Mouse (Mus musculus) spleen, postnatal 10 days (tissue): Measurements from ENCODE around the gene Rem2.

Experiments
- DNase-seq, 2 experiments: peaks; one replicate each; pipeline ENCODE4 v3.0.0; 2021 to 2022; ENCODE audit warnings: low spot score in 2 of 2

Gene Rem2

DNA sequence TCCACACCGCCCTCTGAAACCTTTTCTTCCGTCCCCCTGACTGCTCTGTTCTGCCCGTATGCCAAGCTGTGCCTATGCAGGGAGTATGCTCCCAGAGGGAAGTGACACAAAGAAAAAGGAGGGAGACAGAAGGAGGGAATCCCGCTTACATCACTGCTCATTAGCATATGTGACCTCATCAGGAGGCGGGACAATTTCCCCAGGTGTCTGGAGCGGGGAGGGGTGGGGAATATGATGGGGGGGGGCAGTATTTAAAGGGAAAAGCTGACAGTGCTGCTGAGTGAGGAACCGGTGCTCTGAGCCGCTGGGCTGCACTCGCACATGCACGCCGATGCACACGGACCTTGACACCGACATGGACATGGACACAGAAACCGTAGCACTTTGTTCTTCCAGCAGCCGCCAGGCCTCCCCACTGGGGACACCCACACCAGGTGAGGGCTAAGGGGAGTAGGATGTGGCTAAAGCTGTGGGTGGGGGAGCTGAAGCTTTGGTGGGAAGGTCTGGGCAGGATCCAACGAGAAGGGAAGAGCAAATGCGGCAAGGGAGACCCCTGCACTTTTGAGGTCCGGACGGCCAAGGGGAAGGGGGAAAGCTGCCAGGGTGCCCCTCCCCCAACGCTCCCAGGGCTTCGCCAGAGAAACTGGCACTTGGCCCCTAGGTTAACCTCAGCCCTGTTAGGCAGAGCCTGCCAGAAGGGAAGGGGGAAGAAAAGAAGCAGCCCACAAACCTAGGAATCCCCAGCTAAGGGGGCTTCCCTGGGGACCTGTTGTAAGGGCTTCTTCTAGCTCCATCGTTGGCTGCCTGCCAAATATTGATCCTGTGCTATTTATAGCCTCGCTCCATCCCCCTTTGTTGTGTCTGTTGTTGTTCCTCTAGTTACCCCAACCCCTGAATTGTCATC lies at the start of gene Rem2:
Rem2 (plus strand) TSS at position 160 of the 904 bp plus-strand sequence.
- no peak for DNase-seq

DNA sequence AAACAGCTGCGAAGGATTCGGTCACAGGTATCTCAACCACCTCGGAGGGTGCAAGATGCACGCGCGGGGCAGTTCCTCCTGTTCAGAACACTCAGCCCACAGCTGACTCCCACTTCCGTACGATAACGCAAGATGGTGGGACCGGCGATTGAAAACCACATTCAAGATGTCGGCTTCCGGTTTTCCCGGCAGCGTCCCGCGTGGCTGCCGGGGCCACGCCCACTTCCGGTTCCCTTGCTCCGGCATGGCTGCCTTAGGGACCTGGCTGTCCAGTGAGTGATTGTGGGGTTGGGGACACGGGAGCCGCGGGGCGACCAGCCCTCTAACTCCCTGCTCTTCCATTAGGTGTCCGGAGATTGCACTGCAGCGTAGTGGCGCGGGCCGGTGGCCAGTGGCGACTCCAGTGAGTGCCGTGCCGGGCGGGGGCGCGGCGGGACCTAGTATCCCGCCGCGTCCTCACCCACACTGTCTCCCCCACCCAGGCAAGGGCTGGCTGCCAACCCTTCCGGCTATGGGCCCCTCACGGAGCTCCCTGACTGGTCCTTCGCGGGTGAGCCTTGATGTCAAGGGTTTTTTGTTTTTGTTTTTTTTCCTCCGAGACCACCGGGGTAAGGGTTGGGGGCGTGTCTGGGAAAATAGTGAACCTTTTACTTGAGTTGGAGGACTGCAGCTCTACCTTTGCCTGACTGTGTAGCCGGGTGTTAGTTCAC lies 49.1 kb upstream of the Rem2 start, which contains the start of gene Mrpl52:
Mrpl52 (plus strand) TSS at position 221 of the 710 bp plus-strand sequence.
- peak; percentile 87 to 91 for DNase-seq

DNA sequence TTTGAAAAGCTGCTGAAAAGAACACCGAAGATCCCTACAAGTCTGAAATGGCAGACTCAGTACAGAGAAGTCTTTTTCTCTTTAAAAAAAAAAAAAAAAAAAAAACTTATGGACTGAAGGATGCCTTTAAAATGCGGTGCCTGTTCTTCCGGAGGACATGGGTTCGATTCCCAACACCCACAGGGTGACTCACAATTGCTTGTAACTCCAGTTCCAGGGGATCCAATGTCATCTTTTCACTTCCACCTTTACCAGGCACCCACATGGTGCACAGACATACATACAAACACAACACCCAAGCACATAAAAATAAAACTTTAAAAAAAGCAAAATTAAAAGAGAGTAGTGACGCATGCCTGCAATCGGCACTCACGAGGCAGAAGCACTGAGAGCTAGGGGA lies 48.2 kb upstream of the Rem2 start:
- no peak for DNase-seq

DNA sequence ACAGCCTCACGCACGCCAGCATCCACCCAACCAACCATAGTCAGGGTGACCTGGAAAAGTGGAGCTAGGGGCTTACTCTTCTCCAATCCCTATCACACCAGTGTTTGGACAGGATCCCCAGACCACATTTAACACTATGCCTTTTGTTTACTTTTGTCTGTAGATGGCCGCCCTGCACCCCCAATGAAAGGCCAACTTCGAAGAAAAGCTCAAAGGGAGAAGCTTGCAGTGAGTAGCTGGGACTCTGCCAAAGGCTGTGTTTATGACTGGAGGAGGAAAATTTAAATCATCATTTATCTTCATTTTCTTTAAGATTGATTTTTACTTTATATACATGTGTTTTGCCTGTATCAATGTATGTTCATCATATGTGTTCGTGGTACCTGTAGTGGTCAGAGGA lies 47.5 kb upstream of the Rem2 start:
- DNase-seq: no peak

DNA sequence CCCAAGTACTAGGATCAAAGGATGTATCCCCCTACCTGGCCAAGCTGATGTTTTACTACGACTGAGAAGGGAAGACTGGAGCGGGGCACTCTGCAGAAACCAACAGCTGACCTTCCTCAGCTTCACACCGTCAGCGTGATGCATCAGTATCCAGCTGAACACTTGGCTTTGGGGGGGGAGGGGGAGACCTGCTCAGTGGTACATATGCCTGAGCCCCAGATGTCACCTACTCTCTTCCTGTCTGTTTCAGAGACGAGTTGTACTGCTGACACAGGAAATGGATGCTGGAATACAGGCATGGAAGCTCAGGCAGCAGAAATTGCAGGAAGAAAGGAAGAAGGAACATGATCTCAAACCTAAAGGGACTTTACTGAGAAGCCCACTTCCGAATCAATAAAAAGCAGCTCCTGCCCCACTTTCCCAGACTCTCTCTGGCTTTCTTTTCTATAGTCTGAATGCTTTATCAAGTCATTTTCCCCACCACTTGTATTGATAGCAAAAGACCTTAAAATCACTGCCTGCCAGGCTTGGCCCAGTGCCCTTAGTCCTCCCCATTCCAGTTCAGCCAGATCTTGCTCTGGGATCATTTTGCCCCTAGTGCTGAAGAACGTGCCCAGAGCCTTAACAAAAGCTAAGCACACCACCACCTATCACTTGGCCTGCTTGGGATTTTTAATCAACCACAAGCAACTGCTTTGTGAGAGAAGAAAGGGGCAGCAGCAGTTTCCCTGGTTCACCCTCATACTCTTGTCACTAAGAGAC lies 46.4 kb upstream of the Rem2 start:
- DNase-seq: no peak

DNA sequence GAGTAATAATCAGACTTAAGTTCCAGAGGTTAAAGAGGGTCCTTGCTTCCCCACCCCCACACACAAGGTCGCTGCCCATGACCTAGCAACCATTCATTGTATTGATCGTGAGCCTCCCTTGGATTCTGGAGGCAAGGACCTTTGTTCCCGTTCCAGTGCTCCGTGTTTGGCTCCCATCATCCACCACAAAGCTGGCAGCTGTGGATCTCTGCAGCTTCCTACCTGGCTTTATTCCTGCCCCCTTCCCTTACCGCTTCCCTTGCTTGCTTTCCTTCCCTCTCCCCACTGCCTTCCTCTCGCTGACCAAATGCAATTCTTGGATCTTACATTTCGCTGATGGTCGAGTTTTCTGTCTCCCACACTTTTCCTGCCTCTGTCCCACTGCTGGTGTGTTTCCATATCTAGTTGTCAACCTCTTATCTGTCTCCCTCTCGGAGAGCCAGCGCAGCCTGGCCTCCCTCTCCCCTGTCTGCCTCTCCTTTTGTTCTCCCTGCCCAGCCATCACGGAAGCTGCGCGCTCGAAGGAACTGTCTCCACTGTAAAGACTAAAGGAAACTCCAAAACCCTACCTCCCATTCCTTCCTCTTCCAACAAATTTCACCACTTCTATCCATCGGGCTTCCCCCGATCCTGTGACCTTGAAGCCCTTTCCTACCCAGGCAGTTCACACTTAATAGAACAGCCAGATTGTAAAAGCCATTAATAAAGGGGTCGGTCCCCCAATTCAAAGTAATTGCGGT lies 45.3 kb upstream of the Rem2 start:
- DNase-seq: no peak

DNA sequence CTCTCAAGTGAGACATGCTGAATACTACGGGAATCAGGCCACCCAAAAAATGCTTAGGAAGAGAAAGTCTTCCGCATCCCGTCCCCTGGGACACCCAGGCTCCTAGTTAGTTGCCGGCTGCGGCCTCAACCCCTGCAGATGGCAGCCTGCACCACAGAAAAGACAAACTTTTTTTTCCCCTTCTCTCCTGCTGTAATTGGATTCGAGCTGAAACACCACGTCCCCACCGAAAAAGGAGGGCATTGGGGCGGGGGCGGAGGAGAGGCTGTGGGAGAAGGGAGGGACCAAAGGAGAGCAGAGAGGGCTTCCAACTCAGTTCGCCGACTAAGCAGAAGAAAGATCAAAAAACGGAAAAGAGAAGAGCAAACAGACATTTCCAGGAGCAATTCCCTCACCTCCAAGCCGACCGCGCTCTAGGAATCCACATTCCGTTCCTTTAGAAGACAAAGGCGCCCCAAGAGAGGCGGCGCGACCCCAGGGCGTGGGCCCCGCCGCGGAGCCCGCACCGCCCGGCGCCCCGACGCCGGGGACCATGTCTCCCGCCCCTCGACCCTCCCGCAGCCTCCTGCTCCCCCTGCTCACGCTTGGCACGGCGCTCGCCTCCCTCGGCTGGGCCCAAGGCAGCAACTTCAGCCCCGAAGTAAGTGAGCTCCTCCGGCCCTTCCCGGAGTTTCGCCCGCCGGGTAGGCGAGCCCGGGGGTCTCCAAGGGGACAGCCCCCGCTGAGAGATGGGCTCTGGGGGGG lies 44.4 kb upstream of the Rem2 start, which contains the start of gene Mmp14:
Mmp14 (plus strand) TSS at position 279 of the 744 bp plus-strand sequence.
- peak in 1 of 2 experiments; percentile 58 for DNase-seq

DNA sequence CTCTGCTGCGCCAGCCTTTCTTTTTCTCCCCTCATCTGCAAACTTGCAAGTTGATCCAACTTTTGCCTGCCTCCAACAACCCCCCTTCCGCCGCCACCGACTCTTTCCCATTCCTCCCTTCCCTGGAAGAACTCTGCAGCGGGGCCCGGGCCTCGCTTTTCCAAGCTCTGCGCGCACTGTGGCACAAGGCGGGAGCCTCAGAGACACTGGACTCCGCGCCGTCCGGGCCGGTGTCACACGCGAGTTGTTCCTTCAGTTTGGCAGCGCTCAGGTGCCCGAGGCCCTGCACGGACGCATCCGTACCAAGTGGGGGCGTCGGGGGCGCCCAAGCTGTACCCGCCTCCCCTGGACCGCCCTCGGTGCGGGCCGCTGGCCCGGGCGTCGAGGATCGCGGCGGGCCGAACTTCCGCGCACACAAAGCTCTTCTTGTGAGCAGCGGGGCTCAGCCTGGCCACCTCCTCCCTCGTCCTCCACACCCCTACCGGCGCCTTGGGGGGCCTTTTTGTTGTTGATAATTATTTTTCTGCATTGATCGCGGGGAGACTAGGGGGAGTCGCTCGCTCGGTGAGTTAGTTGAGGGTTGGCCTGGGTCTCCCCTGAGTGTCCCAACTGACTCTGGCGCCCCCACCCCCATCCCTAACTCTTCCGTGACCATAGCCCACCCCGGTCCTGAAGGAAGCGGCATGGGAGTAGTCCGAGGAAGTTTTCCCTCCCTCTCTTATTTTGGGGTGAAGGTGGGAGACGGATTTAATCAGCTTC lies 43.6 kb upstream of the Rem2 start:
- peak; percentile 65 to 70 for DNase-seq

DNA sequence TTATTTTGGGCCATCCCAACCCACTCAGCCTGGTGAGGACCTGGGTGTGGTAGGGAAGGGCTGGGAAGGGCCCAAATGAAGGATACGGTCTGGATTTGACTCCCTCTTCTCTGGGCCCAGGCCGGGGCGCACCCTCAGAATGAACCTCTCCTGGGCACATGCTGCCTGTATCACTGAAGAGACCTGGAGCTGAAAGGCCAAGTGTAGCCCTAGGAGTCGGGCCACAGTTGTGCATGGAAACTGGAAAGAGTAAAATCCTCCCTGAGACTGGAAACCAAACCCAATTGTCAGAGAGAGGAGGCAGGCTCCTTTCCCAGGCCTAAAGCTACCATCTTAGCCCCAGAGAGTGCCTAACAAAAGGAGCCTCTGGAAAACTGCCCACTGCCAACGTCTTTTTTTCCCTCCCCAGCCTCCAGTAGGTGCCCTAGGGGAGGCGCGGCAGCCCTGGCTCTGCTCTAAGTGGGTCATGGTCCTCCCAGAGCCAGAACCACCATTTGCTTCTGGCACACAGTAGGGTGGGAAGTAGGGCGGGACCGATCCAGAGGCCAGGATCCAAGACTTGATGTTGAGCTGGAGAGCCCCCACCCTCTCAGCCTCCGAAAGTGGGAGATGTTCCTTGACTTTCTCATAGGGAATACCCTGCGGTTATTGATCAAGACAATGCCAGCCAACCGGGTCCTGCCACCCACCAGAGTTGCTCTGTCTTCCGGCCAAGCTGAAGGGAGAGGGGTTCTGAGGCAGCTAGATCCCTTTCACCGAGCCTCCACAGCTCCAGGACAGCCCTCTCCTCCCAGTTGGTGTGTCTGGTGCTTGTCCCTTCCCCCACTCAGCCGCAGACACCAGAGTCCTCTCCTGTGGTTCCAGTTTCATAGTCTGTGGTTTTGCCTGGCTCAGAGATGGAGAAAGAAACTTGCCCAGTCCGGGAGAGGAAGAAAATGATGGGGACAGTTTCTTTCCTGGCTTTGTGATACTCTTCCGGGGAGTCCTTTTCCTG lies 42.8 kb upstream of the Rem2 start:
- DNase-seq: peak in 1 of 2 experiments; percentile 45

DNA sequence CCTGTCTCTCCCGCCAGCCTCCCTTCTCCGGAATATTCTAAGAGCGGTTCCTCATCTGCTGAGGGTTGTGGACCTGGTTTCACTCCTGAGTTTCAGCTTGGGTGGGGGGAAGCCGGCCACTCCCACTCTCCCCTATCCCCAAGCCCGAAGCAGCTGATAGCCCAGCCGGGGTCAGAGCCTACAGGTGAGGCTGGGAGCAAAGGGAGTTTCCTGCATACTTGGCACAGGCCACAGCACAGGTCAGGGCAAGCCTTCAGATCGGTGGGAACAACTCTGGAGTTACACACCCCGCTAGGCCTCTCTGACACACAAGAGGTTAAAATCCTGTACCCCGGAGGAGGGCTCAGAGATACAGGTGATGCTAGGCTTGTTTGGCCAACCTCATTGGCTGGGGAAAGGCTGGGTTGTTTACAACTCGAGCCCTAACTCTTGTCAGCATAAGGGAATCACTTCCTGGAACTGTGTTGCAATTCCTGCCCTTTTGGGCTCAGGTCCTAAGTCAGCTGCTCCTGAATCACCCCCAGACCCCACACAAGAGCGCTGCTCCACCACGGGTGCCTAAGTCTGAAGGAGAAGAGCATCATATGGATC lies 41.9 kb upstream of the Rem2 start:
- no peak for DNase-seq

DNA sequence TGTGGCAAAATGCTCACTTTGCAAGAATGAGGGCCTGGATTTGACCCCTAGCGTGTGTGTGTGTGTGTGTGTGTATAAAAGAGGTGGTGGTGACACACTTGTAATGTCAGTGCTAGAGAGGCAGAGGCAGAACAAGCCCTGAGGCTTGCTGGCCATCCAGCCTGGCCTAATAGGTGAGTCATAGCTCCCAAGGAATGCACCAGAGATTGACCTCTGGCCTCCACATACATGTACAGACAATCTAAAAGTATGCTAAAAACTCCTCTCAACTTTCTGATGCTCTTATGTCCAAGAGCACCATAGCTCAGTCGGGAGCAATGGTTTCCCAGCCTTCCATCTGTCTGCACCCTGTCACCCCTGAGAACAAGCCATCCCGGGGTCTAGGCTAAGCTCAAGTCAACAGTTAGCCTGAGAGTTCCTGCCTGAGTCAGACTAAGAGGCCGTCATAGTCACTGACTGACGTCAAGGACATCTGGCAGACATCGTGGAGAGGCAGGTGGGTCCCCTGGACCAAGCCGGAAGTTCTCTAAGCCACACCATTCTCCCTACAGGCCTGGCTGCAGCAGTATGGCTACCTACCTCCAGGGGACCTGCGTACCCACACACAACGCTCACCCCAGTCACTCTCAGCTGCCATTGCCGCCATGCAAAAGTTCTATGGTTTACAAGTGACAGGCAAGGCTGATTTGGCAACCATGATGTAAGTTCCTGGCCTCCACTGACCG lies 40.5 kb upstream of the Rem2 start:
- no peak for DNase-seq

DNA sequence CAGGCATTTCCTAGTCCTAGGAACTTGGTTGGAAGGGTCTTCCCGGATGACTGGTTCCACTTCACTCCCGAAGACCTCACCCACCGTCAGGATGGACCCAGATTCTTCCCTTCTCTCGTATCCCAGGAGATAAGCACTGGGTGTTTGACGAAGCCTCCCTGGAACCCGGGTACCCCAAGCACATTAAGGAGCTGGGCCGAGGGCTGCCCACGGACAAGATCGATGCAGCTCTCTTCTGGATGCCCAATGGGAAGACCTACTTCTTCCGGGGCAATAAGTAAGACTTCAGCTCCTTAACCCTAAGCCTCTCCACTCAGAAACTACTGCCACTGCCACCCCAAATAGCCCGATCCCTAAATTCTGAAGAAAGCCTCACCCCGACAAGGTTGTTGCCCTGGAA lies 36.7 kb upstream of the Rem2 start:
- DNase-seq: no peak

DNA sequence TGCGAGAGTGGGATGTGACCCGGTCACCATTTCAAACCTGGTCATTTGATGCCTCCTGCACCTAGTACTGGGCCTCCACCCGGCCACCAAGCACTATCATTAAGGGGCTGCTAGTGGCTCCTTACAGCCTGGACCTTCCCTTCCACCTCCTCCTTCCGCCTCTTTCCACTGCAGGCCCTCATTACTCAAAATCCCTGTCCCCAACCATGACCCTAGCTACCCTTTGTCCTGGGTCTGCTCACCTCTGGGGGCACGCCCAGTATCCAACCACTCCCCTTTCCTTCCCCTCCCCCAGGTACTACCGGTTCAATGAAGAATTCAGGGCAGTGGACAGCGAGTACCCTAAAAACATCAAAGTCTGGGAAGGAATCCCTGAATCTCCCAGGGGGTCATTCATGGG lies 36.3 kb upstream of the Rem2 start:
- no peak for DNase-seq

DNA sequence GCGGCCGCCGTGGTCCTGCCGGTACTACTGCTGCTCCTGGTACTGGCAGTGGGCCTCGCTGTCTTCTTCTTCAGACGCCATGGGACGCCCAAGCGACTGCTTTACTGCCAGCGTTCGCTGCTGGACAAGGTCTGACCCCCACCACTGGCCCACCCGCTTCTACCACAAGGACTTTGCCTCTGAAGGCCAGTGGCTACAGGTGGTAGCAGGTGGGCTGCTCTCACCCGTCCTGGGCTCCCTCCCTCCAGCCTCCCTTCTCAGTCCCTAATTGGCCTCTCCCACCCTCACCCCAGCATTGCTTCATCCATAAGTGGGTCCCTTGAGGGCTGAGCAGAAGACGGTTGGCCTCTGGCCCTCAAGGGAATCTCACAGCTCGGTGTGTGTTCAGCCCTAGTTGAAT lies 35.4 kb upstream of the Rem2 start:
- no peak for DNase-seq

DNA sequence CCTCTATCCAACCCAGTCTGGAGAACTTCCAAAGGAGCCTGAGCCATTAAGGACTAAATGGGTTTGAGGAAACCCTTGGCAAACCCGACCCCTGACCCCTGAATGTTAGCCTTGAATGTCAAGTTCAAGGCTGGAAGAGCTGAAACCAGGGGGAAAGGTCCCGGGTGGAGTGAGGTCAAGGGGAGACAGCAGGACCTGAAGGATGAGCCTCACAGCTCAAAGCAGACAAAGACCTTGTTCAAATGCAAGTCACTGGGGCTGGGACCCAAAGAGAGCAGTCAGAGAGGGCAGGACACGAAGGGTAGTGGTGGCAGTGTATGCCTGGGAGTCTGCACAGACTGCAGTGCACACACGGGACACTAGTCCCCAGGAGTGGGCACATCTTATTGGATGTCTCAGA lies 34.5 kb upstream of the Rem2 start:
- no peak for DNase-seq

DNA sequence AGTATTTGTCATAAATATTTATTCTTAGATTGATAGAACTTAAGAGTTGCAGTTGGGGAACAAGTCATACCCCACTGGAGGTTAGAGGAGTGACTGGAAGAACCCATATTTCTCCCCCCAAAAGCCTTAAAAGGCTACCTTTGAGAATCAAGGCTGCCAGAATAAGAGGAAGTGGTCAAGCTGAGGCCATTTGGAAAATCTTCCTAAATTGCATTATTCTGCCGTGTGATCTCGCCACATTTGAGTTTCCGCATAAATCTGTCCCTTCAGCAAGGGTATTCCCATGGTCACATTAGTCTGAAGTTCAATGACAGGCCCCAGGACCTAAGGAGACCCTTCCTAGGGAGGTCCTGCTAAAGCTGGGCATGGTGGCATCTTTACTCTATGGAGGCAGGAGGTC lies 33.4 kb upstream of the Rem2 start:
- DNase-seq: no peak

DNA sequence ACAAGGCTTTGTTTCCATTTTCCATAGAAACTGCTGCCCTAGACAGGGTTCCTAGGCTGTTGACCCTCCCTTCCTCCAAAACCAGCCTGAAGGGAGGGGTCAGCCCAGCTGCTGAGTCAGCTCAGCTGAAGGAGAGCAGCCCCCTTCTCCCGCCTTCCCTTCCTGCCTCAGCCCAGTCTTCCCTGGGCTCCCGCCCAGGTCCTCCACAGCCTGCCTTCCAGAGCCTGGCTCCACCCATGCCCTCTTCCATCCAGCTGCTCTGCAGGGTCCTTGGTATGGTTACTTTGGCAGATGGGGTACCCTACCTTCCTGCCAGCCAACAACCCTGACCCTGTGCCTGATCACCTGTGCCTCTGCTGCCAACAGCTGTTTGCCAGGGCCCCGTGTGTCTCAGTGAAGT lies 32.7 kb upstream of the Rem2 start:
- no peak for DNase-seq
